8 mouse cellular contexts compared by ENCODE assay signal in genomic region chr7:141061269-141061692, GRCm38 (mm10). TPM values are rescaled to one million over a fixed set of nuclear protein-coding genes. Genes with fewer than 3 reads are reported as not detected.
A peak's percentile ranks its signal among the peaks of the same experiment; 100 is the strongest.
DNase-seq lines count a peak whose midpoint lies in the region; ATAC-seq lines count a peak whose summit lies in the region.

No protein-coding gene starts in this region.

- peak overlapping the region; percentile 79 for H3K4me2 ChIP-seq in liver, embryonic 11.5 days
- peak overlapping the region; percentile 83 for H3K4me2 ChIP-seq in hindbrain, embryonic 12.5 days (replicated peaks)
- H3K4me2 ChIP-seq in midbrain, embryonic 15.5 days = peak overlapping the region; percentile 78

- no peaks in the 10 kb centered on the region for H3K9me3 ChIP-seq in liver, embryonic 11.5 days (ENCODE audit: control insufficient read depth, low read length)
- H3K9me3 ChIP-seq in hindbrain, embryonic 12.5 days (replicated peaks) = no peaks in the 10 kb centered on the region
- no peaks in the 10 kb centered on the region for H3K9me3 ChIP-seq in midbrain, embryonic 15.5 days

- peaks cover 25% of the 10 kb centered on the region for H3K4me1 ChIP-seq in liver, embryonic 11.5 days (replicated peaks; ENCODE audit: control insufficient read depth, insufficient read depth, low read length)
- peaks cover 28% of the 10 kb centered on the region for H3K4me1 ChIP-seq in hindbrain, embryonic 12.5 days
- peaks cover 34% of the 10 kb centered on the region for H3K4me1 ChIP-seq in midbrain, embryonic 15.5 days

- DNase-seq in liver, embryonic 11.5 days (ENCODE audit: low spot score) = no peak
- no peak for DNase-seq in liver
- peak; percentile 75 for DNase-seq in cerebellum, adult 9-11 months
- DNase-seq in urinary bladder, postnatal 4 days (ENCODE audit: low spot score in 2 of 2) = no peak
- DNase-seq in urinary bladder, postnatal 25 days (ENCODE audit: low spot score) = no peak
- no peak for DNase-seq in kidney, adult 18-20 months

- H3K9ac ChIP-seq in liver, embryonic 11.5 days (ENCODE audit: low read depth, low read length) = peak overlapping the region; percentile 58
- H3K9ac ChIP-seq in hindbrain, embryonic 12.5 days = peak overlapping the region; percentile 98
- H3K9ac ChIP-seq in midbrain, embryonic 15.5 days = peak overlapping the region; percentile 97

- 0 out of 2 replicates have a peak, but pooled peaks cover 2% of the 10 kb centered on the region for H3K36me3 ChIP-seq in liver, embryonic 11.5 days (ENCODE audit: control insufficient read depth, insufficient read depth, low read length)
- peaks cover 32% of the 10 kb centered on the region for H3K36me3 ChIP-seq in hindbrain, embryonic 12.5 days
- H3K36me3 ChIP-seq in midbrain, embryonic 15.5 days (replicated peaks) = peaks cover 25% of the 10 kb centered on the region; the same call in 1 of the 2 replicates

- H3K27me3 ChIP-seq in liver, embryonic 11.5 days (replicated peaks; ENCODE audit: control insufficient read depth, insufficient read depth, low read length) = peaks cover 49% of the 10 kb centered on the region
- H3K27me3 ChIP-seq in hindbrain, embryonic 12.5 days = no peaks in the 10 kb centered on the region
- no peaks in the 10 kb centered on the region for H3K27me3 ChIP-seq in midbrain, embryonic 15.5 days (replicated peaks)

- whole genome bisulfite sequencing in liver, embryonic 11.5 days = 4% methylated on average over 37 of the region's 37 CpGs
- under 1% methylated on average over 37 of the region's 37 CpGs for WGBS in hindbrain, embryonic 12.5 days
- WGBS in midbrain, embryonic 15.5 days = under 1% methylated on average over 37 of the region's 37 CpGs

- ATAC-seq in liver, embryonic 11.5 days (replicated peaks; ENCODE audit: low FRiP score) = 0 out of 2 replicates have a peak, but pooled peaks have one; percentile 4
- peak; percentile 68 for ATAC-seq in hindbrain, embryonic 12.5 days (ENCODE audit: low FRiP score)
- ATAC-seq in midbrain, embryonic 15.5 days (replicated peaks) = peak; percentile 74

- no peak overlapping the region for H3K27ac ChIP-seq in liver, embryonic 11.5 days (ENCODE audit: low read depth, low read length)
- H3K27ac ChIP-seq in hindbrain, embryonic 12.5 days = peak overlapping the region; percentile 93
- H3K27ac ChIP-seq in midbrain, embryonic 15.5 days = peak overlapping the region; percentile 94

- peak overlapping the region; percentile 56 for H3K4me3 ChIP-seq in liver, embryonic 11.5 days (ENCODE audit: low read depth, low read length)
- peak overlapping the region; percentile 86 for H3K4me3 ChIP-seq in hindbrain, embryonic 12.5 days
- H3K4me3 ChIP-seq in midbrain, embryonic 15.5 days = peak overlapping the region; percentile 95

RNA-seq across cellular contexts. Expression of gene B4galnt4, which starts 0.4 kb away (rescaled TPM):
- 3.4 and 4.7 TPM in 2 replicates for polyA plus RNA-seq in liver, embryonic 11.5 days (2014; fragmentation: Nextera tagmentation; extraction: Ambion mirVana)
- polyA plus RNA-seq in hindbrain, embryonic 12.5 days (2016; fragmentation: Nextera tagmentation; extraction: Ambion mirVana) = 46.1 and 46.5 TPM in 2 replicates
- polyA plus RNA-seq in midbrain, embryonic 15.5 days (2015; fragmentation: Nextera tagmentation; extraction: Ambion mirVana) = 59.2 and 64.1 TPM in 2 replicates

RNA-seq across cellular contexts. Expression of gene Pkp3, which starts 16.7 kb away (rescaled TPM):
- 1.9 and 2.7 TPM in 2 replicates for polyA plus RNA-seq in liver, embryonic 11.5 days (2014; fragmentation: Nextera tagmentation; extraction: Ambion mirVana)
- polyA plus RNA-seq in hindbrain, embryonic 12.5 days (2016; fragmentation: Nextera tagmentation; extraction: Ambion mirVana) = 3.1 and 4.5 TPM in 2 replicates
- 0.84 TPM in 1 of 2 replicates, not detected in the other for polyA plus RNA-seq in midbrain, embryonic 15.5 days (2015; fragmentation: Nextera tagmentation; extraction: Ambion mirVana)

RNA-seq across cellular contexts. Expression of gene Gm17387, which starts 32.4 kb away (rescaled TPM):
- polyA plus RNA-seq in liver, embryonic 11.5 days (2014; fragmentation: Nextera tagmentation; extraction: Ambion mirVana) = not detected in 2 replicates
- not detected in 2 replicates for polyA plus RNA-seq in hindbrain, embryonic 12.5 days (2016; fragmentation: Nextera tagmentation; extraction: Ambion mirVana)
- polyA plus RNA-seq in midbrain, embryonic 15.5 days (2015; fragmentation: Nextera tagmentation; extraction: Ambion mirVana) = not detected in 2 replicates

RNA-seq across cellular contexts. Expression of gene Sigirr, which starts 39.1 kb away (rescaled TPM):
- 21.4 and 23.5 TPM in 2 replicates for polyA plus RNA-seq in liver, embryonic 11.5 days (2014; fragmentation: Nextera tagmentation; extraction: Ambion mirVana)
- 1.7 and 2.6 TPM in 2 replicates for polyA plus RNA-seq in hindbrain, embryonic 12.5 days (2016; fragmentation: Nextera tagmentation; extraction: Ambion mirVana)
- 2.3 and 2.7 TPM in 2 replicates for polyA plus RNA-seq in midbrain, embryonic 15.5 days (2015; fragmentation: Nextera tagmentation; extraction: Ambion mirVana)

RNA-seq across cellular contexts. Expression of gene Ifitm6, which starts 43.6 kb away (rescaled TPM):
- 0.90 and 0.97 TPM in 2 replicates for polyA plus RNA-seq in liver, embryonic 11.5 days (2014; fragmentation: Nextera tagmentation; extraction: Ambion mirVana)
- polyA plus RNA-seq in hindbrain, embryonic 12.5 days (2016; fragmentation: Nextera tagmentation; extraction: Ambion mirVana) = not detected in 2 replicates
- polyA plus RNA-seq in midbrain, embryonic 15.5 days (2015; fragmentation: Nextera tagmentation; extraction: Ambion mirVana) = 0.99 and 1.4 TPM in 2 replicates

Comparison
In these comparisons a context has a peak if more than half of its experiments do, and no peak if none do; other contexts are left out.
1. ATAC-seq: peak in every context shown above with its lines; median percentile 74 in midbrain, embryonic 15.5 days; 68 in hindbrain, embryonic 12.5 days; 4 in liver, embryonic 11.5 days.